Mouse (Mus musculus): ENCODE results near the gene Ptges3l.
"Not testable (repeated sequence)": the region's sequence is repeated elsewhere in the genome, so short reads cannot be mapped to it uniquely, and the experiment has no call there.

- TF ChIP-seq CTCF (IDR thresholded peaks at IDR 0.05; ENCODE audit: low read depth, low read length); TAL1 (conservative IDR thresholded peaks at IDR 0.05; ENCODE audit: low read depth, low read length): not testable (repeated sequence)
Observed at GRCm38 (mm10) chr11:101473686-101474085, 48.6 kb upstream of the Ptges3l start.

All from G1E (cell line).